Mouse (Mus musculus): Measurements from ENCODE around the gene Esyt1. TPM values are rescaled to one million over a fixed set of nuclear protein-coding genes. Genes with fewer than 3 reads are reported as not detected.
"Not testable (repeated sequence)": the region's sequence is repeated elsewhere in the genome, so short reads cannot be mapped to it uniquely, and the experiment has no call there.

Gene Esyt1
- total RNA-seq (2017), result 158 and 160 TPM in 2 replicates

DNA sequence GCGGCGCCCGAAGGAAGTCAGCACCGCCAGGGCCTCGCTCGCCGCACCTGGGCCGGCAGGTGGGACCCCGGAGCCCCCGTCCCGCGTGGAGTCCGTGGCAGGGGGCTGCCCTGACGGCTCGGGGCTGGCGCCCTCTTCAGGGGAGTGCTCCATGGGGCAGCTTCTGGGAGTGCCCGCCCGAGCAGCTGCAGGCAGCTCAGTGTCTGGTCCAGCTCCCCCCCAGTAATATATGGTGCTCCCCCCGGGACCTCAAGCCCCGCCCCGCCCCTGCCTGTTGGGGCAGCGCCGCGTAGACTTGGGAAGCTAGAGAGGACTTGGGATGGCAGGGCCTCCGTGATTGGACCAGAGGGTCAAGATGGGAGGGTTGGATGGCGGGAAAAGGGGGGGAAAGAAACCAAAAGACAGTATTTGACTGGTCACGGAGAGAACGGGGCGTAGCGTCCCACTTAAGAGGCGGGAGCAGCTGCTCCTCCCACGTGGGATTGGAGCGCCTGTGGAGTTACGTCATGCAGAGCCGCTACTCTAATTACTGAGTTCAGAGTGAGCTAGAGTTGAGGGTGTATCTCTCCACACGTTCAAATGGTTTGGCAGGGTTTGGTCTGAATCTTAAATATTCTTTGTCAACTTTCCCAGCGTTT is at the start of gene Esyt1:
Gene Esyt1 (minus strand): TSS at position 201 of the 638 bp plus-strand sequence.
- peak; percentile 88 for ATAC-seq (ENCODE audit: extremely low read depth, insufficient number of reproducible peaks, low FRiP score, poor library complexity, severe bottlenecking)

DNA sequence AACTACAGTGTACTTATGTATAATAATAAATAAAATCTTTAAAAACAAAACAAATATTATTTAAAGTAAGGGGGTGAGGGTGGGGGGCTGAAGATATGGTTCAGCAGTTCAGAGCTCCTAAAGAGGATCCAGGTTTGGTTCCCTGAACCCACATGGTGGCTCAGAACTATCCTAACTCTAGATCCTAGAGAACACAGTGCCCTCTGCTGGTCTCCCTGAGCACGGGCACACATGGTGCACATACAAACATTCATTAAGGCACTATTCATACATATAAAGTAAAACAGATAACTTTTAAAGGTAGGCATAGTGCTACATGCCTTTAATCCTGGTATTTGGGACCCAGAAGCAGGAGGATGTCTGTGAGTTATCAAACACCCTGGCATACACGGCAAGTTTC is 49.4 kb upstream of the Esyt1 start:
- no peak for ATAC-seq (ENCODE audit: extremely low read depth, insufficient number of reproducible peaks, low FRiP score, poor library complexity, severe bottlenecking)

DNA sequence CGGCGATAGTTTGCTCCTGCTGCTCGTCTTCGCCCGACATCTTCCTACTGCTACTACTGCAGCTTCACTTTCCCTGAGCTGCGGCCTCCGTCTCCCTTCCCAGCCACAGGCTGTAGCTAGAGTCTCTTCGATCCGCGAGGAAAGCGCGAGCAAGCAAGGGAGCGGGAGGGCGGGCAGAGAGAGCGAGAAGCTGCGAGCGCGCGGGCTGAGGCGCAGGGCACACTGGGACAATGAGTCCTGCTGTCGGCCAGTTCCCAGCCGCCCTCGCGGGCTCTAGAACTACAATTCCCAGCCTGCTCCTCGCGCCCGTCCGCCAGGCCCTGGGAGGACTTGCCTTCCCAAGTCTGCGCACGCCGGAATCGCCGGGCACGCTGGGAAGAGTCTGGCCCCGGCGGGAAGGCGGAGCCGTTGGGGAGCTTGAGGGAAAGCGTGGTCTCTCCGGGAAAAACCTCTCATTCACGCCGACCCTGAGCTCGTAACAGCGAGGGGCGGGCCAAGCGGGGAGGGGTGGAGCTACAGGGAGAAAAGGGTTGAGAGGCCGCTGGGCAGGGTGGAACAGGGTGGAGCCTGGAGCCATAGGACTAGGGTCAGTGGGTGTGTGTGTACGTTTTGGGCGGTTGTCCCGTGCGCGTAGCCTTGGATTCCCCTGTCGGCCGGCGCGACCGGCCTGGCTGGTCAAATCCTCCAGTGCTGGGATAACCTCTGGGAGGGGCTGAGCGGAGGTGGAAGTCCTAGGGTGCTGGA is 40.3 kb upstream of the Esyt1 start, which contains the start of gene Pa2g4:
Gene Pa2g4 (minus strand): TSS at position 200 of the 744 bp plus-strand sequence.
- ATAC-seq (ENCODE audit: extremely low read depth, insufficient number of reproducible peaks, low FRiP score, poor library complexity, severe bottlenecking), result peak; percentile 94

DNA sequence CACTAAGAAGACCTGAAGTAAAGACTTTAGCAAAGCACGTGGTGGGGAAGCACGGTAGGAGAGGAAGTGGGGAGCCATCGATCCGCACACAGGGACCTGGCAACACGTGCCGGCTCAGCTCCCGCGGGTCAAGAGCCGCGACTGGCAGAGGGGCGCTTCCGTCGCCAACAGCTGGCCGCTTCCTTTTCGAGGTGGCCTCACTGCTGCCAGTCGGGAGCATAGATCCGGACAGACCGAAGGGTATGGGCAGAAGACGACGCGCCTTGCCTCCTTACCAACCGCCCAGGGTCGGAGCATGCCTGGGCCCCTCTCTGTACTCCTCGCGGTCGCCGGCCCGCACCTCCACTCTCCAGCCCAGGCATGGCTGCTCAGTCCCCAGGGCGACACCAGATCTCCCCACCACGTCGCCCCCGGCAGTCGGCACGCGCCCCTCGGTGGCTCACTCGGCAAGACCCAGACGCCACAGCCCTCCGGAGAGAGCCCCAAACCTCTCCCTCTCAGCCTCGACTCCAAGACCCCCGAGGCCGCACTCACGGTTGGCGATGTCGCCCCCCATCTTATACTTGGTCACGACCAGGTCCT is 39.6 kb upstream of the Esyt1 start:
- no peak for ATAC-seq (ENCODE audit: extremely low read depth, insufficient number of reproducible peaks, low FRiP score, poor library complexity, severe bottlenecking)

DNA sequence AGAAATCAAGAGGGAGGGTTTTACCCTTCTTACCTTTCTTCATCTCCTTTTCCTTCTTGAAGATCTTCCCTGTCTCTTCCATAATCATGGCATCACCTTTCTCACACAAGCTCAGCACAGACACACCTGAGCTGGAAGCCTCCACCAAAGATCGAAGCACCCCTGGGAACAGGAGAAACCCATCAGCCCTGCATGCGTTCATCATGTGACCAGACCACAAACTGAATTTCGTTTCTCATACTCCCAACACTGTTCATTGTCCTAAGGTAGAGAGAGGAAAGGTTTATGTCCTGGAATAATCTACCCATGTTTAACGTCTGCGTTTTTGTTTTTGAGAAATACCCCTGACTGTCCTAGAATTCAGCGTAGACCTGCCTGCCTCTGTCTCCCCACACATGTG is 37.9 kb upstream of the Esyt1 start:
- ATAC-seq (ENCODE audit: extremely low read depth, insufficient number of reproducible peaks, low FRiP score, poor library complexity, severe bottlenecking), result no peak

DNA sequence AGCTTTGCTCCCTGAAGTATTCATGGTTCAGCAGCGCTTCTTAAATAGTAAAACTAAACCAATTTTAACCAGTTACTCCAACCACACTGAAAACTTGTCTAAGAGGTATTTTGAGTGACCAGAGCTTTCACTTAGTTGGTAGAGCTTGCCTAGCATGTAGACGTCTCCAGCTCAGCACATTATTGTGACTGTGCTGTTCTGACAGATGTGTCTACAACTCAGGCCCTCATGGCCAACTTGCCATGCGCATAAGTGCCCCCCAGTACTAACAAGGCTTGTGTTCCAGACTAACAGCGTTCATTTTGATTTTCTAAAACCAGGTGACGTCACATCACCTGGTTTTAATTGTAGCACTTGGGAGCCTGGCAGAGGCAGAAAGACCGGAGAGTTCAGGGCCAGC is 31.3 kb upstream of the Esyt1 start:
- ATAC-seq (ENCODE audit: extremely low read depth, insufficient number of reproducible peaks, low FRiP score, poor library complexity, severe bottlenecking), result no peak

DNA sequence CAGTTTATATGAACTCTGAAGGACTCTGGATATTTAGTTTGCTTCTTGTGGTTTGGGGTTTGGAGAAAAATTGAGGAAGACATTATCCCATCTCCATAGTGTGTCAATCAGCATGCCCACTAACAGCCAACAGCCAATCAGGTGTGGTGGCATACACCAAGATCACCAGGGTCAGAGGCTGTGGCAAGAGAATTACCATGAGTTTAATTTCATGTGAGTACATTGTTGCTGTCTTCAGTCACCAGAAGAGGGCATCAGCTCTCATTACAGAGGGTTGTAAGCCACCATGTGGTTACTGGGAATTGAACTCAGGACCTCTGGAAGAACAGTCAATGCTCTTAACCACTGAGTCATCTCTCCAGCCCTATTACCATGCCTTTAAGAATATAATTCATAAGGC is 30.6 kb upstream of the Esyt1 start:
- ATAC-seq (ENCODE audit: extremely low read depth, insufficient number of reproducible peaks, low FRiP score, poor library complexity, severe bottlenecking), result no peak

DNA sequence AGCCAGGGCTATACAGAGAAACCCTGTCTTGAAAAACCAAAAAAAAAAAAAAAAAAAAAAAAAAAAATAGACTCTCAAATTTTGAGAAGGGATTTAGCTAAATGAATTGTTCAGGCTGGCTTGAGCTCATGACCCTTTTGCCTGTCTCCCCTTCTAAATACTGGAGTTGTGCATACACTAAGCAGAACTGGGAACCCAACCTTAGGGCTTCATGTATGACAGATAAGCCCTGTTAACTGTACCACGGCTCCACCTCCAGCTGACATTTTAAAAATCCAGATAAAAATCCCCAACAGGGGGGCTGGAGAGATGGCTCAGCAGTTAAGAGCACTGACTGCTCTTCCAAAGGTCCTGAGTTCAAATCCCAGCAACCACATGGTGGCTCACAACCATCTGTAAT is 29.9 kb upstream of the Esyt1 start:
- ATAC-seq (ENCODE audit: extremely low read depth, insufficient number of reproducible peaks, low FRiP score, poor library complexity, severe bottlenecking), result not testable (repeated sequence)

DNA sequence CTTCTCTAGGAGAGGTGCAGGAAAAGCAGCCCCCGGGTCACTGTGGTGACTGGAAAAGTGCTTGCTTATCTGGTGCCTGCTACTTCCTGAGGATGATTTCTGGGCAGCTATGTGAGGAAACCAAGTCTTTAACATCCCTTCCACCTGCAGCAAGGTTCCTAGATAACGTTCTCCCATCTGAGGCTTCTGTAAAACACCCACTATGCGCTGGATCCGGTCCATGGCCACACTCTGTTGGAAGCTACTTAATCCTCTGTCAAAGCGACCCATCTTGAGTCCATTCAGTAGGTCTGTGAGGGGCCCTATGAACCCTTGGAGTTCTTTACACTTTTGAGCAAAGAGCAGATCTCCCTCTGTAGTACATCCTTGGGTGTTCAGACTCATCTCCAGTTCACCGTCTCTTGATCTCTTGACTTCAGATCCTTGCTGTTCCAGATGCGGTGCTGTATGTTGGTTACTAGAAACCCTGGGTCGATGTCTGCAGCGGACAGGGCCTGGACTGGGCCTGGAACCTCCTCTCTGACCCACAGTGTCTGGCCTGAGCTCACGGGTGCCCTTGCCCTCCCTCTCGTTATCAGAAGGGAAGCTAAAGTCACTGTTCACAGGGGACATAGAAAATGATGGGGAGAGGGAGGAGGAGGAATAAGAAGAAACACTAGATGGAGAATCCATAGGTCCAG is 24.6 kb upstream of the Esyt1 start:
- not testable (repeated sequence) for ATAC-seq (ENCODE audit: extremely low read depth, insufficient number of reproducible peaks, low FRiP score, poor library complexity, severe bottlenecking)

DNA sequence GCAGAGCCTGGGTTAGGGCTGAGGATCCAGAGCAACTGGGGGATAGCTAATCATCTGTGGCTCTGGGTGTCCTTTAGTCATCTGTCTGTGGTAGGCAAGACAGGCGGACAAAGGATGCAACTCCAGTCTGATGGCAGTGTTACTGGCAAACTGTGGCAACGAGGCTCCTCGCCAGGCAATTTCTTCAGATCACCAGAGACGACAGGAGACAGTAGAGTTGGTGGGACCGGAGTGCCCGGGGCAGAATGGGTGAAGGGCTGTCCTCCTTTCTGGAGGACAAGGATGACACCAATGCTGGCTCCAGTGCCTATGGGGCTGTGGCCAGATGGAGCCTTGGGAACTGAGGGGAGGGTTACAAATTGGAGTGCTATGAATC is 24.0 kb upstream of the Esyt1 start:
- ATAC-seq (ENCODE audit: extremely low read depth, insufficient number of reproducible peaks, low FRiP score, poor library complexity, severe bottlenecking), result not testable (repeated sequence)

DNA sequence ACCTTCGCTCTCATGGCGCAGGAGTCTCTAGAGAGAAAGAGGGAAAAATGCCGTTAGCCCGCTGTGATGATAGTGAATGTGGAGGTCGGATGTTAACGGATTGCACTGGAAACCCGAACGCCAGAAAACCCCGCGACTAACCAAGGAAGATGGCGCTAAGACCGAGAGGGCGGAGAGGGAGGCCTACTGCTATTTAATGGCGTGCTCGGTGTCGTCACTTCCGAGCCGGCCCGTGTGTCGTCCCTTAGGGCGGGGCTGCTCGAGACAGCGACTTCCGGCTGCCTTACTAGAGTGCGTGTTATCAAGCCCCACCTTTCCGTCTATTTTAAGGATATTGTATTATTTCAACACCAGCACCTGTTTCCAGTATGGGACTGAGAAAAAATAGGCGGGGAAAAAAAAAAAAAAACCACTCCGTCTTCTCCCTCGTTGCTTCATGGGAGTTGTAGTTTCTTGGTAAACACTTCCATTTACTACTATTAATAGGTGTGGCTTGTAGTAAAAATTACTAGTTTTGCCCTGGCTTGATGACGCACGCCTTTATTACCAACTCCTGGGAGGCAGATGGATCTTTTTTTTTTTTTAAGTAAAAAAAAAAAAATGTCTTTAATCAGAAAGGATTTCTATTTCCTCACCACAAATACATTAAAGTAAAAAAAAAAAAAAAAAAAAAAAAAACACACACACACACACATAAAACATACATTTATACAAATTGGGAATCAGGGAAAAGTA is 23.4 kb upstream of the Esyt1 start, which contains the start of gene Rpl41:
Gene Rpl41 (minus strand): TSS at position 359 of the 735 bp plus-strand sequence.
- ATAC-seq (ENCODE audit: extremely low read depth, insufficient number of reproducible peaks, low FRiP score, poor library complexity, severe bottlenecking), result peak; percentile 79

DNA sequence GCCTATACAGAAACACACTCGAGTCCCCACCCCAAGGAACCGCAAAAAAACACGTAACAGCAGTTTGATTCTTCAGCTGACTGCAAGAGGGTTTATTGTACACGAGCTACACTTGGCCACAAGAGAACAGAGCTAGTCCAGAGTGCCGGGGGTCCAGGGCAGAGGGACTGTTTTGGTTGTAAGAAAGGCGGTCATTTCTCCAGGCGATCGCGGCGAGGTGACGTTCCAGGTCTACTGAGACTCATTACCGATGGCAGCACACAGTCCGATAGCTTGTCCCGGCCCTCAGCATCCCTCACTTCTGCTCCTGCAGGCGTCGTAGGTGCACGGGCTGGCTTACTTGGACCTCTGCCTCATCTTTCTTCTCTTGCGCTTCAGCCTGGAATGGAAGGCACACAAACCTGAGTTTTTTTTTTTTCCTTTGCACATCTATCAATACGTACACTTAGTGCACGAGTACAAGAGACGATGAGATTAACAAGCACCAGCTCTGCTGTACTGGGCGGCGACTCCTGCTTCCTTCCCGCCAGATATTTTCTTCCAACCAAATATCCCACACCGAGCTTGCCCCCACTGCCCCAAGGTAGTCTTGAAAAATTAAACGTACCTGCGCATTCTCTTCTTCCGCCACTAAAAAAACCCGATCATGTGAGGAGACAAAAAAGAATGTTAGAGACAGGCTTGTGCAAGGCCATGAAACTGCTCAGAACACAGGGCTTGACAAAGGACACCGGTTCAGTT is 22.6 kb upstream of the Esyt1 start:
- not testable (repeated sequence) for ATAC-seq (ENCODE audit: extremely low read depth, insufficient number of reproducible peaks, low FRiP score, poor library complexity, severe bottlenecking)

DNA sequence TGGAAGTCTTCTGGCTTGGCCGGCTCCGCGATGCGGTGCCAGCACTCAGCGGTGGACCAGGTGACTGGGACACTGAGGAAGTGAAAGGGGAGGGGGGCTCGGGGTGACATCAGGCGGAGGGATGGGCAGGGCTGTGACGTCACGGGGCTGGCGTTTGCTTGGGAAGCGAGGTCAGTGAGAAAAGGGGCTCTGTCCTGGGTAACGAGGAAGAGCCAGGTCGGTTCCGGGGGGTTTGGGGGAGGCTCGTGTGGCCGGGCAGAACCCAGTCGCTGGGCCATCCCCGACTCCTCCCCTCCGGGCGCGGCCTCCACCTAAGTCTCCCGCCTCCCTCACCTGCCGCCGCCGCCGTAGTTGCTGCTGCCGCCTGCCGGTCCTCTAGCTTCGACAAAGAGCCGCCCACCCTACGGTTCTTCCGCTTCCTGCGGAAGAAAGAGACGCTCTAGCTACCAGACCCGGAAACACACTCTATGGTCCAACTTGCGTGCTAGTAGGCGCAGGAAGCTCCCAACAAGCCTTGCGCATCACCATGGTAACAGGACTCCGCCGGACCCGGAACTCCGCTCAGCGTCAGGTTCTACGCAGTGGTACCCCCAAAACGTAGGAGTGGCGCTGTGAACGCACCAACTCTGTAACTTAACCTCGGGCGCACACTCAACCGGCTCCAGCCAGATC is 21.8 kb upstream of the Esyt1 start, which contains the start of gene Zc3h10:
Gene Zc3h10 (minus strand): TSS at position 414 of the 672 bp plus-strand sequence.
- ATAC-seq (ENCODE audit: extremely low read depth, insufficient number of reproducible peaks, low FRiP score, poor library complexity, severe bottlenecking), result peak; percentile 81

DNA sequence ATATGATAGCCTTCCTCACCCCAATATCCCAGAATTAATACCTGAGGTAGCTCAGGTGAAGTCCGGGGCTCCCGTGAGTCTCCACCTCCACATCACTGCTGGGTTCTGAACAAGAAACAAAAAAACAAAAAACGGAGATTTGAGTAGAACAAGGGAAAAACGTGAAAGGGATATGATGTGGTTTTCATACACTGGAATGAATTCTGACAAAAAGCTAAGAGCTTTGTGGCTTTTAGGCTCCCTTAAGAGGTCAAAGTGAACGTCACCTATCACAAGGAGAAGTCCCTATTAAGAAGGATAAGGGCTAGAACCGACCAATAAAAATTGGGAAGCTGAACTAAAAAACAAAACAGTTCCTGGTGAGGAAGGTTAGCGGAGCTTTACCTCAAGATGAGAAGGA is 21.1 kb upstream of the Esyt1 start:
- no peak for ATAC-seq (ENCODE audit: extremely low read depth, insufficient number of reproducible peaks, low FRiP score, poor library complexity, severe bottlenecking)

DNA sequence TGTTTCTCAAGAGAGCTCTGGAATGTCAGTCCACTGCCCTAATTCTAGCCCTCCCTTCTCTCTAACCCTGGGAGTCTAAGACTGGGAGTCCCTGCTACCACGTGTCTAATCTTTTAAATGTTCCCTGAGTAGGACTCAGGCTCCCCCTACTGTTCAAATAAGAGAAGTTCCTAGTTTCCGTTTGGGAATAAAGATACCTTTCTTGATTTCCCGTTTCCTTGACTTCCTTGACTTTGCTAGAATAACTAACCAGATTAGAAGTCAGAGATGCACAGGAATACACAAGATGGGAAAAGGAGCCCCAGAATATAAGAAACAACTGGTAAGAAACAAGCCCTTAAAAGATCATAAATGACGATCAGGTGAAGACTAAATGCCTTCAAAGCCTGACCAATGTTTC is 20.7 kb upstream of the Esyt1 start:
- no peak for ATAC-seq (ENCODE audit: extremely low read depth, insufficient number of reproducible peaks, low FRiP score, poor library complexity, severe bottlenecking)

DNA sequence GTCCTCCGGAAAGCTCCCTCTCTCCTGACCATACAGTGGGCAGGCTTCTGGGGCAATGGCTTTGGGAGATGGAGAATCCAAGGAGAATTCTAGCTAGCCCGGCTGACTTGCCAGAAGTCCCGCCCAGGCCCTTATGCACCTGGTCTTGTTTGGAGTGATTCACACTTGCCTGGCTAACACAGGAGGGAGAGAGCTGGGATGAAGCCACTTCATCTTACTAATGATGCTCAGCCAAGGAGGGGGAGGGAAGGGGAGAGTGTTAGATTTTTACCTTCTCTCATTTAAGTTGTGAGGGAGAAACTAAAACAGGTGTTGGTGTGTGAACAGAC is 19.9 kb upstream of the Esyt1 start:
- ATAC-seq (ENCODE audit: extremely low read depth, insufficient number of reproducible peaks, low FRiP score, poor library complexity, severe bottlenecking), result no peak

DNA sequence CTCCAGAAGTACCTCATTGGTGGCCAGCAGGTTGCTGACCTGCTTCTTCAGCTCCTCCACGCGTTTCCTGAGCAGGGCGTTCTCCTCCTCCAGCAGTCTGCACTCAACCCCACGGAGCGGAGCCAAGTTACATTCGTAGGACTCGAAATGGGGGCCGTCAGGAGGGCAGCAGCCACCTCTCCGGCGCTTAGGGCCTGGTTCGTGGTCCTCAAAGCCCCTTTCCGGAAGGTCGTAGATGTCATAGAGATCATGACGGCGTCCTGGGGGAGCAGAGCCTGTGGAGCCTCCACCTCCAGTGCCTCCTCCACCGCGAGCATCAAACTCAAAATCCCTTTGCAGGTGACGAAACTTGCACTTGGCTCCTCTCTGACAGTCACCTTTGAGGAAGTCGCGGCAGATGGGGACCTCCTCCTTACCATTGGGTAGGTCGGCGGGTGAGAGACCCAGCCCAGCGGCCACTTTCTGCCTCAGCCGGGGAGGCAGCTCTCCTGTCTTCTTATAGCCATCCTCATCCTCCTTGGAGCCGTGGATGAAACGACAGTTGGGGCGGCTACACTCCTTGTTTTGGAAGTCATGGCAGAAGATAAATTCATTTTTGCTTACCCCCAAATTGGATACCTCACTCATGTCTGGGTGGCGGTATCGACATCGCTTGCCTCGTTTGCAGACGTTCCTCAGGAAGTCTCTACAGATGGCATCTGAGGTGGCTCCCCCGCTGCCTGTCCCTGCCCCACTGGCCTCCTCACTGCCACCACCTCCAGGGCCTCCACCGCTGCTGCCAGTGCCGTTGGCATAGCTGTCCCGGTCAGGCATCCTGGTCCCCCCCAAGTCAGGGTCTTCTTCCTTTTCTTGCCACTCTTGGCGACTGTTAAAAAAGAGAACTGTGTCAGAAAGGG is 19.3 kb upstream of the Esyt1 start:
- ATAC-seq (ENCODE audit: extremely low read depth, insufficient number of reproducible peaks, low FRiP score, poor library complexity, severe bottlenecking), result no peak

Data from neutrophil, adult 5-6 weeks (primary cell).